Mouse (Mus musculus) spleen, adult 18-20 months (tissue): ENCODE results near the gene Arhgef17.

Experiments
- DNase-seq, 2 experiments: peaks; one replicate each; pipeline ENCODE4 v3.0.0; 2022; ENCODE audit warnings: mixed read lengths in 2 of 2

Arhgef17 gene

GRCm38 (mm10) chr7:100938106-100938505 lies 6.2 kb upstream of the Arhgef17 start:
- DNase-seq: no peak

GRCm38 (mm10) chr7:100937481-100937880 lies 5.6 kb upstream of the Arhgef17 start:
- no peak for DNase-seq

GRCm38 (mm10) chr7:100933520-100933919 lies 1.6 kb upstream of the Arhgef17 start:
- no peak for DNase-seq

- peak; percentile 59 to 76 for DNase-seq
These were observed 637 bp upstream of the Arhgef17 start for GRCm38 (mm10) chr7:100932481-100933007.

- no peak for DNase-seq
These were observed 486 bp downstream of the Arhgef17 start for GRCm38 (mm10) chr7:100931316-100931925.

- DNase-seq: peak; percentile 20 to 22
These were observed 1.1 kb downstream of the Arhgef17 start for GRCm38 (mm10) chr7:100930619-100931315.

- DNase-seq: no peak
These were observed 2.1 kb downstream of the Arhgef17 start for GRCm38 (mm10) chr7:100929639-100930303.

- no peak for DNase-seq
These were observed 3.5 kb downstream of the Arhgef17 start for GRCm38 (mm10) chr7:100928456-100928855.

GRCm38 (mm10) chr7:100927287-100928000 lies 4.5 kb downstream of the Arhgef17 start:
- DNase-seq: no peak

GRCm38 (mm10) chr7:100926311-100926923 lies 5.5 kb downstream of the Arhgef17 start:
- DNase-seq: no peak

- DNase-seq: no peak
These were observed 7.0 kb downstream of the Arhgef17 start for GRCm38 (mm10) chr7:100924674-100925445.

GRCm38 (mm10) chr7:100924200-100924599 lies 7.7 kb downstream of the Arhgef17 start:
- DNase-seq: no peak

GRCm38 (mm10) chr7:100922907-100923306 lies 9.0 kb downstream of the Arhgef17 start:
- DNase-seq: no peak

GRCm38 (mm10) chr7:100921289-100921688 lies 10.6 kb downstream of the Arhgef17 start:
- DNase-seq: no peak

GRCm38 (mm10) chr7:100919809-100920107 lies 12.1 kb downstream of the Arhgef17 start:
- DNase-seq: no peak

- DNase-seq: no peak
These were observed 12.7 kb downstream of the Arhgef17 start for GRCm38 (mm10) chr7:100919006-100919808.

- peak in 1 of 2 experiments; percentile 19 for DNase-seq
These were observed 13.7 kb downstream of the Arhgef17 start for GRCm38 (mm10) chr7:100918176-100918575.

- DNase-seq: no peak
These were observed 14.2 kb downstream of the Arhgef17 start for GRCm38 (mm10) chr7:100917751-100918150.

GRCm38 (mm10) chr7:100916526-100916925 lies 15.4 kb downstream of the Arhgef17 start:
- DNase-seq: no peak

- no peak for DNase-seq
These were observed 16.7 kb downstream of the Arhgef17 start for GRCm38 (mm10) chr7:100915204-100915603.

- no peak for DNase-seq
These were observed 20.1 kb downstream of the Arhgef17 start for GRCm38 (mm10) chr7:100911791-100912190.
